Mouse (Mus musculus) adipocyte (in vitro differentiated cells): ENCODE measurements at regions not wholly inside any gene's neighbourhood (a gene's known extent, or its start where the extent isn't known, plus 50 kb on each side); places are given as distances from the start of the nearest gene placed in this dataset.
"Not testable (repeated sequence)": the region's sequence is repeated elsewhere in the genome, so short reads cannot be mapped to it uniquely, and the experiment has no call there.

ENCODE experiments used
- DNase-seq: peaks from one replicate; pipeline ENCODE4 v3.0.0-alpha.2; 2016; ENCODE audit warnings: low spot score

DNA sequence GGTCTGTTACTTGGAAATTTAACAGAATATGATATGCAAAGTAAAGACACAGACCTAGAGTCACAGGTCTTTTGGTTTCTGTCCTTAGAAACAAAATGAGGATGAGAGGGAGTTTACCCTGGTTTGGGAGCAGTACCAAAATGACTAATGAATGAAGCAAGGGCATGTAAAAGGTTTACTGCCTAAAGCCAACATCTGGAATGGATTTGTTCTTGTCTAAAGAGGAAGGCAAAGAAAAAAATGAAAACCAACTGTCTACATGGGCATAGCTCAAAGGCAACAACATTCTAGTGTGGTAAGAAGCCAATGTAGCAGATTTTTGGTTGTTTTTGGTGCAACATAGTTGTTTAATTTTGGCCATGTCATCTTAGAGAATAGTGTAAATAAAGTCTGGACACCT is 203.5 kb upstream of the Diaph2 start:
- DNase-seq: no peak

DNA sequence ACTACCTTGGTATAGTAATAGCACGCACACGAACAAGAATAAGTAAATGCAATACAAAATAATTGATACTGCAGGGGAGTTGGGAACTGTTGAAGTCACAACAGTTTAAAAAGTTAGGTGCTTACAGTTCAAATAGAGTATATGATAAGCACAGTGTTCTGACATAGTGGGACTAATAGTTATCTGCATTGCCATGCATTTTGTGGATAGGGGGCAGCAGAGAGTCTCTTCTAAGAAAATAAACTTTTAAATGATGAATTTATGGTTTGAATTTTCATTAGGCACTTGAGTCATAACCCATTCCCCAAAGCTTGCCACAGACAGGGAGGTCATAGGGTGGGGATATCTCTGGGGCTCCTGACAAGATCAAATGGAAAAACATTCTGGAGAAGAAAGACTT is 201.9 kb upstream of the Diaph2 start:
- DNase-seq: peak; percentile 6

DNA sequence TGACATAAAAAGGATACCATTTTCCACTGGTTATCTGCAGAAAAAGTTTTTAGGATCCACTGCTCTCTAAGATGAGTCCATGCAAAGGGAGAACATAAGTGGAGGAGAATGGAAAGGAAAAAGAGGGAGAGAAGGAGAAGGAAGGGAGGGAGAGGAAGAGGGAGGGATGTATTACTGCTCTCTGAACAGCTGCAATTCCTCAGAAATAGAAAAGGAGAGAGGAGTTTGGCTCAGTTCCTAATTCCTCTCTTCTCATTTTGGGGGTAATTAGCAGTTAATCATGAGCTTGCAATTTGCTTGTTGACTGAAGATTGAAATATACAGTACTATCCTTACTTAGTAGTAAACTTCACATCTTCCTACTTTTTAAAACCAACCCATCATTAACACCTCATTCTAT is 193.5 kb upstream of the Diaph2 start:
- DNase-seq: no peak

GRCm38 (mm10) chrX:129599491-129599890 is 150.1 kb upstream of the Diaph2 start:
- DNase-seq: peak; percentile 74

GRCm38 (mm10) chrX:129607842-129608241 is 141.7 kb upstream of the Diaph2 start:
- DNase-seq: no peak

DNA sequence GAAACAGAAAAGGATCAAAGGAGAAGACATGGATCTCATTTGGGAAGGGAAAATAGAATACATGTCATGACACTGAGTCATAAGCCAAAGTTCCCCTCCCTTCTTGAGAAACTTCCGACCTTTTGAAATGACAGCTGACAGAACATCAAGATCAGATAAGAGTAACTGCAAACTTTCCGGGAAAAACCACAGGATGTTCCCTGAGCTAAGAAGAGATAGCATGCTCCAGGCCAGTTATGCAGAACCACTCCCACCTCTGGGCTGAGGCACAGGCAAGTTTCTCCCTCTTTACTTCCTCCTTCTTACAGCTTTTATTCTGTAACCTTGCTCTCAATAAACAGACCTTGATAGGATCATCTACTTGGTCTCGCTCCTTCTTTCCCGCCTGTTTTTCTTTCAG is 138.0 kb upstream of the Diaph2 start:
- not testable (repeated sequence) for DNase-seq

GRCm38 (mm10) chrX:129637016-129637415 is 112.5 kb upstream of the Diaph2 start:
- no peak for DNase-seq

DNA sequence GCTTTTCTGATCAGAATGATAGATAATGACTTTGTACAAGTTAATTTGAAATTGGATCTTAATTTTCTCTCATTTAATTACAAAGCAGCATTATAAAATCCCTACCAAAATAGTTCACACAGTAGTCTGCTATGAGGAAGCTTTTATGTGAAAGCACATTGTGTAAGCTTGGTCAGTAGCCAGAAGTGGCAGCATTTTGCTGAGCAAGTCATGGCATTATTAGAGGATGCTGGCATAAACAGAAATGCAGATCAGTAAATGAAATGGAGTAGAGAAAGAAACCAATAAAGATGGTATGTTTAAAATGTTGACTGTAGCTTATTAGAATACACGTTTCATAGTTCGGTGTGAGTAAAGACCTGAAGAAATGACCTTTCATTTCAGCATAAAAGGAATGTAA is 104.4 kb upstream of the Diaph2 start:
- DNase-seq: peak; percentile 23

- peak; percentile 77 for DNase-seq
These were observed 92.6 kb upstream of the Diaph2 start for GRCm38 (mm10) chrX:129656906-129657305.

DNA sequence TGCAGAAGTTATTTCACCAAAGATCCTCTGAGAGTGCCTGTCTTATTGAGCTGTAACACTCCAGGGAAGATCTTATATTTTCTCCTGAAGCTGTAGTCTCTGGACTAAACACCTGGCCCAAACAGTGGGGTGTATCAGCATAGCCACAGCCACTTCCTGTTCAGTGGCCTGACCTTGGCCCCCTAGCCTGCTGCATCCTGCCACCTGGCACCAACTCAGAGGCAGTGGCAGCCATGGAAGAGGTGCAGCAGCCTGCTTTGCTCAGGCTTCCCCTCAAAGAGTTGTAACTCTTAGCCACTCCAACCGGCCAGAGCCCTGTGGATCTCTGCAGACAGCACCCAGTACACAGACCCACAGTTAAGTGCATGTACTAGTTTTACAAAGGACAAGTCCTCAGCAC is 58.9 kb upstream of the Diaph2 start:
- no peak for DNase-seq
